Mouse (Mus musculus): ENCODE data around the gene Mast3.

Mast3 gene

GRCm38 (mm10) chr8:70762118-70762517, 42.7 kb downstream of the Mast3 start:
- no peak for DNase-seq (ENCODE audit: low spot score in 2 of 2)

- peak; percentile 97 for DNase-seq (ENCODE audit: low spot score in 2 of 2)
Observed at GRCm38 (mm10) chr8:70760775-70761406, 44.0 kb downstream of the Mast3 start, which contains the start of gene Mpv17l2. Gene Mpv17l2 (minus strand): TSS chr8:70760946.

- no peak for DNase-seq (ENCODE audit: low spot score in 2 of 2)
Observed at GRCm38 (mm10) chr8:70760350-70760749, 44.5 kb downstream of the Mast3 start.

GRCm38 (mm10) chr8:70758616-70759561, 46.0 kb downstream of the Mast3 start:
- DNase-seq (ENCODE audit: low spot score in 2 of 2): no peak

- no peak for DNase-seq (ENCODE audit: low spot score in 2 of 2)
Observed at GRCm38 (mm10) chr8:70758308-70758615, 46.6 kb downstream of the Mast3 start.

GRCm38 (mm10) chr8:70757523-70758307, 47.1 kb downstream of the Mast3 start:
- peak in 1 of 2 experiments; percentile 35 for DNase-seq (ENCODE audit: low spot score in 2 of 2)

GRCm38 (mm10) chr8:70756476-70757040, 48.3 kb downstream of the Mast3 start:
- peak; percentile 1 to 3 for DNase-seq (ENCODE audit: low spot score in 2 of 2)

GRCm38 (mm10) chr8:70755661-70756475, 49.0 kb downstream of the Mast3 start:
- DNase-seq (ENCODE audit: low spot score in 2 of 2): peak in 1 of 2 experiments; percentile 21

- DNase-seq (ENCODE audit: low spot score in 2 of 2): peak; percentile 75 to 83
Observed at GRCm38 (mm10) chr8:70754871-70755660, 49.8 kb downstream of the Mast3 start.

- DNase-seq (ENCODE audit: low spot score in 2 of 2): peak; percentile 97 to 98
Observed at GRCm38 (mm10) chr8:70754043-70754870, 50.6 kb downstream of the Mast3 start, which contains the start of gene Rab3a. Gene Rab3a (plus strand): TSS chr8:70754679.

- DNase-seq (ENCODE audit: low spot score in 2 of 2): peak; percentile 89 to 92
Observed at GRCm38 (mm10) chr8:70753151-70753550, 51.7 kb downstream of the Mast3 start.

GRCm38 (mm10) chr8:70752000-70752764, 52.7 kb downstream of the Mast3 start:
- peak; percentile 84 to 87 for DNase-seq (ENCODE audit: low spot score in 2 of 2)

GRCm38 (mm10) chr8:70750128-70750680, 54.6 kb downstream of the Mast3 start:
- DNase-seq (ENCODE audit: low spot score in 2 of 2): peak; percentile 22 to 32

- DNase-seq (ENCODE audit: low spot score in 2 of 2): no peak
Observed at GRCm38 (mm10) chr8:70749097-70749674, 55.7 kb downstream of the Mast3 start.

GRCm38 (mm10) chr8:70748246-70749096, 56.4 kb downstream of the Mast3 start:
- no peak for DNase-seq (ENCODE audit: low spot score in 2 of 2)

- DNase-seq (ENCODE audit: low spot score in 2 of 2): no peak
Observed at GRCm38 (mm10) chr8:70747211-70747890, 57.5 kb downstream of the Mast3 start.
